Mouse (Mus musculus) midbrain, embryonic 11.5 days (tissue): ENCODE results near the gene Dock1. TPM values are rescaled to one million over a fixed set of nuclear protein-coding genes. Genes with fewer than 3 reads are reported as not detected.

Experiments
- ATAC-seq: fragments of 200-750 bp; cut with Nextera tagmentation; 2 replicates; pipeline ENCODE4 v1.8.0; 2017; ENCODE audit warnings: moderate TSS enrichment, moderate library complexity; ENCODE audit not compliant: low FRiP score
- DNase-seq: peaks from one replicate; pipeline ENCODE4 v3.0.0; 2015; ENCODE audit warnings: low spot score; ENCODE audit errors: missing footprints
- H3K27ac ChIP-seq: fragments of 300-500 bp; sonication (generic); 2 replicates; pipeline ENCODE4 v1.5.1; 2014; ENCODE audit warnings: low read depth, low read length
- H3K27me3 ChIP-seq: fragments of 300-500 bp; sonication (generic); 2 replicates; pipeline ENCODE4 v1.6.1; 2014; ENCODE audit warnings: mild to moderate bottlenecking, low read length, moderate library complexity, mixed read lengths; ENCODE audit not compliant: control insufficient read depth, insufficient read depth
- H3K36me3 ChIP-seq: fragments of 300-500 bp; sonication (generic); 2 replicates; pipeline ENCODE4 v1.6.1; 2014; ENCODE audit warnings: mild to moderate bottlenecking, low read length, moderate library complexity, mixed read lengths; ENCODE audit not compliant: control insufficient read depth, insufficient read depth
- H3K4me1 ChIP-seq: fragments of 300-500 bp; sonication (generic); 2 replicates; pipeline ENCODE4 v1.6.1; 2014; ENCODE audit warnings: low read length; ENCODE audit not compliant: control insufficient read depth, insufficient read depth
- H3K4me2 ChIP-seq: fragments of 300-500 bp; sonication (generic); 2 replicates; pipeline ENCODE4 v1.6.1; 2014; ENCODE audit warnings: mild to moderate bottlenecking, moderate library complexity
- H3K4me3 ChIP-seq: fragments of 300-500 bp; sonication (generic); 2 replicates; pipeline ENCODE4 v1.5.1; 2014; ENCODE audit warnings: low read depth, low read length
- H3K9ac ChIP-seq: fragments of 300-500 bp; sonication (generic); 2 replicates; pipeline ENCODE4 v1.6.1; 2014; ENCODE audit warnings: low read length
- H3K9me3 ChIP-seq: fragments of 300-500 bp; sonication (generic); 2 replicates; pipeline ENCODE4 v1.6.1; 2016; ENCODE audit warnings: low read length; ENCODE audit not compliant: control insufficient read depth
- WGBS: fragments of 180-500 bp; shearing (Covaris S2); extraction: QIAGEN DNeasy Blood & Tissue Kit; methylation state at CpG from one replicate; pipeline ENCODE4 v1.1.7; 2014; 5-methylcytosine and 5-hydroxymethylcytosine counted together
- polyA plus RNA-seq: library from polyadenylated mRNA; unstranded; fragments of >200 nt; fragmentation: Nextera tagmentation; extraction: Ambion mirVana; gene quantifications from 2 replicates; pipeline ENCODE4 v1.2.1, GENCODE M21; 2014

The Dock1 gene
- polyA plus RNA-seq, 1 experiment from 2014 or later: 17.6 TPM

- ATAC-seq: peak; percentile 66
- H3K4me2 ChIP-seq: peak overlapping the region; percentile 76
- H3K27me3 ChIP-seq: peaks cover 12% of the 10 kb centered on the region
- no peaks in the 10 kb centered on the region for H3K9me3 ChIP-seq
- H3K36me3 ChIP-seq: no peaks in the 10 kb centered on the region
- H3K4me3 ChIP-seq: peak overlapping the region; percentile 61
- H3K9ac ChIP-seq: peak overlapping the region; percentile 88
- 3% methylated on average over 28 of the region's 28 CpGs for WGBS
- DNase-seq: no peak
- H3K4me1 ChIP-seq: peaks cover 7% of the 10 kb centered on the region
- no peak overlapping the region for H3K27ac ChIP-seq
These were observed 578 bp downstream of the Dock1 start for GRCm38 (mm10) chr7:134671003-134671461.

DNA sequence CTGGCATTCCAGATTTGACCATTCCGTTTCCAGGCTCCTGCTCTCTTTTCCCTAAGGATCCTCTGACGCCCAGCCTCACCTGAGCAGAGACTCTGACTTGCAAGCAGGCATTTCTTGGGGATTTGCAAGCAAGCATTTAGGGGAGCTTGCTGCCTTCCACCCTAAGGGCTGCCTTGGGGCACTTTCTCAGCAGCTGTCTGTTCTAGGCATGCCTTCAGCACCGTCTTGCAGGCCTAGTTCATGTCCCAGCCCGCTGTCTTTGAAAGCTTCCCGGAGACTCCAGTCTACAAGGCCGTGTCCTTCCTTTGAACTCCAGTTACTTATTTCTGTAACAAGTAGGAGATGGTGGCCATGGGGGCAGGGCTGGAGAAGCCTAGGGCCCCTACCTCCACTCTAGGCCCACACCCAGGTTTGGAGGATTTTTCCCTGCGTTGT is 1.0 kb downstream of the Dock1 start:
- H3K27ac ChIP-seq: no peak overlapping the region

DNA sequence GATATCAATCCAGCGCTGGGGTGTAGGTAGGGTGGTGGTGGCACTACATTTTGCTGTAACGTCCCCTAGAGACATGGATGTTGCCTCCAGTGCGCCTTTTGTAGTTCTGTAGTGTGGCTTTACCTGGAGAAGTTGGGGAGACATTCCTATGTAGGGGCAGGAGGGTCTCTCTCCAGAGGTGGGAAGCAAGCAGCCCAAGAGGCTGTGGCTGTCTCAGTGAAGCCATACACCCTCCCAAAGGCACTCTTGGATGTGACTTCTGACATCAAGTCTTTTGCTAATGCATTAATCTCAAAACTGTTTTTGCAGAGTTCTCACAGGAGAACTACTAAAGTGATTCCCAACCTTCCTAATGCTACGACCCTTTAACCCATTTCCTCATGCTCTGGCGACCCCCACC is 2.7 kb downstream of the Dock1 start:
- DNase-seq: no peak
- no peaks in the 10 kb centered on the region for H3K36me3 ChIP-seq
- H3K4me1 ChIP-seq: peaks cover 7% of the 10 kb centered on the region
- no peak for ATAC-seq
- no peaks in the 10 kb centered on the region for H3K9me3 ChIP-seq
- WGBS: 85% methylated on average over 5 of the region's 5 CpGs
- no peak overlapping the region for H3K27ac ChIP-seq
- peaks cover 12% of the 10 kb centered on the region for H3K27me3 ChIP-seq
- no peak overlapping the region for H3K9ac ChIP-seq
- H3K4me3 ChIP-seq: no peak overlapping the region
- no peak overlapping the region for H3K4me2 ChIP-seq

More for the DNA sequence above, 1.0 kb downstream of the Dock1 start:
- 44% methylated on average over 7 of the region's 7 CpGs for WGBS
- no peaks in the 10 kb centered on the region for H3K36me3 ChIP-seq
- H3K4me1 ChIP-seq: peaks cover 7% of the 10 kb centered on the region
- ATAC-seq (no peak), DNase-seq (peak; percentile 95)
- H3K9me3 ChIP-seq: no peaks in the 10 kb centered on the region
- H3K4me3 ChIP-seq: peak overlapping the region; percentile 61
- peak overlapping the region; percentile 88 for H3K9ac ChIP-seq
- peak overlapping the region; percentile 76 for H3K4me2 ChIP-seq
- peaks cover 12% of the 10 kb centered on the region for H3K27me3 ChIP-seq

DNA sequence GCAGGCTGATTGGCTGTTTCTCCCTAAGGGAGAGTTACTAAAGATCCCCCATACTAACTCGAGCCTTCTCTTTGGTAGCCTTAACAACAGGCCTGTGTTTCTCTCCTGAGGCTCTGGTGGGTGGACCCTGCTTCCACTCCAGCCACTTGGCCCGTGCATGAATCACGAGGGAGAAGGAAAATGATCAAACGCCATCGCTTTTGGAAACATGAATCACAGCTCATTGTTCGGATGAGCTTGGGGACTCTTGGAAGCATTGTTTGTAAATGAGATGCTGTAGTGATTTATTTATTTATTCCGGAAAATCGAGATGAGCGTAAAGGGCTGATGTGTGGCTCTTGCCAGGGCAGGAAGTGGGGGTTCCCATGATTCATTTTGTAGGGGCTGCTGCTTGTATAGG is 3.5 kb downstream of the Dock1 start:
- no peak for ATAC-seq
- WGBS: 86% methylated on average over 9 of the region's 9 CpGs
- Histone ChIP-seq H3K36me3 (no peaks in the 10 kb centered on the region), H3K9me3 (no peaks in the 10 kb centered on the region), H3K4me2 (no peak overlapping the region), H3K27ac (no peak overlapping the region), H3K9ac (no peak overlapping the region), H3K4me3 (no peak overlapping the region), H3K27me3 (peaks cover 12% of the 10 kb centered on the region), H3K4me1 (peaks cover 9% of the 10 kb centered on the region)
- DNase-seq: no peak

GRCm38 (mm10) chr7:134677852-134678251 is 7.4 kb downstream of the Dock1 start:
- no peak for ATAC-seq
- Histone ChIP-seq H3K9ac (no peak overlapping the region), H3K4me3 (no peak overlapping the region), H3K9me3 (no peaks in the 10 kb centered on the region), H3K36me3 (no peaks in the 10 kb centered on the region), H3K27me3 (no peaks in the 10 kb centered on the region), H3K4me2 (no peak overlapping the region), H3K4me1 (peaks cover 6% of the 10 kb centered on the region), H3K27ac (no peak overlapping the region)
- 29% methylated on average over 4 of the region's 4 CpGs for WGBS
- DNase-seq: no peak

DNA sequence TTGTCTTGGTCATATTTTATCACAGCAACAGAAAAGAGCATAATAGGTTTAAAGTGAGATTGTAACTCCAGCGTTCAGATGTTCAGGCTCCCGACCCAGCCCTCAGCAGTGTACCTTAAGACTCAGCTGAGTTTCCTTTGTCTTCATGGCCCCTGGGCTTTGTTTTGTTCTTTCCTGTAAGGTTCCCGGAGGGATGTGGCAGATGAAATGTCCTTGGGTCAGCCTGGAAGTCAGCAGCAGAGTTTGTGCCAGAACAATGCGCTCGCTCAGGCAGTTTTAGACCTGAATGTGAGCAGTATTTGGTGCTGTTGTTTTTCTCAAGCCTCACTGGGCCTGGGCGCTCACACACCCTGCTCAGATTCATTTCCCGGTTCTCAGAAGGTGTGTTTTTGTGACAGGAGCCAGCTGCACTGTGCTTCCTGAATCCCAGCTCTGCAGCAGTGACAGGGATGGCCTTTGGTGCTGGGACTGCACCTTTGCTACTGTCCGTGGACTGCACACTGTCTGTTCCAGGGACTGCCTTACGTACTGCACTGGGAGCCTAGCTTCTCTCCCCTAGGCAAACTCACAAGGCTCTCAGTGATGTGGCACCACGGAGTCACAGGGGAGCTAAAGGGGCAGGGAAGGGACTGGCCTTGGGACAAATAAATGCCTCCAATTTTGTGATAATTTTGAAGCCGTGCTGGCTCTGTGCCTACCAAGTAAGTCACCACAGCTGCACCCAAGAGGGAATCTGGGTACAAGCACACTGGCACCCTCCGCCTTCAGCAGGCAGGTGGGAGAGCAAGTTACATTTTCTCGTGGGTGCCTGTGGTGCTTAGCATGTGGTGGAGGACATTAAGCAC is 9.1 kb downstream of the Dock1 start:
- no peak overlapping the region for H3K4me3 ChIP-seq
- no peaks in the 10 kb centered on the region for H3K27me3 ChIP-seq
- H3K4me2 ChIP-seq: no peak overlapping the region
- WGBS: 39% methylated on average over 13 of the region's 13 CpGs
- peak overlapping the region; percentile 33; the same call in 1 of the 2 replicates for H3K9ac ChIP-seq
- no peaks in the 10 kb centered on the region for H3K36me3 ChIP-seq
- peak; percentile 87 for DNase-seq
- peaks cover 6% of the 10 kb centered on the region for H3K4me1 ChIP-seq
- ATAC-seq: no peak
- H3K27ac ChIP-seq: no peak overlapping the region; the same call in 1 of the 2 replicates
- H3K9me3 ChIP-seq: no peaks in the 10 kb centered on the region

- H3K9ac ChIP-seq: no peak overlapping the region
- WGBS: 81% methylated on average over 2 of the region's 2 CpGs
- H3K27me3 ChIP-seq: no peaks in the 10 kb centered on the region
- H3K4me3 ChIP-seq: no peak overlapping the region
- ATAC-seq (no peak), DNase-seq (no peak)
- H3K9me3 ChIP-seq: no peaks in the 10 kb centered on the region
- no peak overlapping the region for H3K4me2 ChIP-seq
- no peaks in the 10 kb centered on the region for H3K36me3 ChIP-seq
- peaks cover 6% of the 10 kb centered on the region for H3K4me1 ChIP-seq
- H3K27ac ChIP-seq: no peak overlapping the region
These were observed 9.7 kb downstream of the Dock1 start for GRCm38 (mm10) chr7:134680161-134680560.

GRCm38 (mm10) chr7:134681729-134682527 is 11.5 kb downstream of the Dock1 start:
- DNase-seq (no peak), ATAC-seq (no peak)
- no peaks in the 10 kb centered on the region for H3K36me3 ChIP-seq
- no peak overlapping the region for H3K4me2 ChIP-seq
- no peak overlapping the region for H3K9ac ChIP-seq
- H3K27me3 ChIP-seq: no peaks in the 10 kb centered on the region
- H3K9me3 ChIP-seq: no peaks in the 10 kb centered on the region
- H3K27ac ChIP-seq: no peak overlapping the region
- H3K4me1 ChIP-seq: peaks cover 6% of the 10 kb centered on the region
- WGBS: 85% methylated on average over 12 of the region's 12 CpGs
- H3K4me3 ChIP-seq: no peak overlapping the region

DNA sequence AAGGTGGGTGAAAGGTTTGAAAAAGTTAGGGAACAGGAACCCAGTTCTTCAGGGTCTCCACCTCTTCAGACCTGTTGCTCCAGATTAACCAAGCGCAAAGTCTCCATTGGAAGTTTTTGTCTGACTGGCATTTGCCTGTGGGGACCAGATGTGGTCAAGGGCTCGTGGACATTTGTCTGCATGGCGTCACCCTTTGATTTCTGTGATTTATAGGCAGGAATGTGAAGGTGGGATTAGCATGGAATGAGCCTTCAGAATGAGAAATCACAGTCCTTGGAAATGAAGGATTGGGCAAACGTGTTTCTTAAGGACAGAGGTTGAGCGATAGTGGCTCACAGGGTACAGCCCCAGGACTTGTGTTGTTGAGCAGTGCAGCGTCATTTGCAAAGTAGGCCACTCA is 17.9 kb downstream of the Dock1 start:
- Histone ChIP-seq H3K36me3 (no peaks in the 10 kb centered on the region), H3K9me3 (no peaks in the 10 kb centered on the region)
- 90% methylated on average over 6 of the region's 6 CpGs for WGBS

More for the DNA sequence above, 17.9 kb downstream of the Dock1 start:
- Histone ChIP-seq H3K4me1 (no peaks in the 10 kb centered on the region), H3K27me3 (no peaks in the 10 kb centered on the region), H3K4me2 (no peak overlapping the region), H3K9ac (no peak overlapping the region), H3K4me3 (no peak overlapping the region), H3K27ac (no peak overlapping the region)
- ATAC-seq (no peak), DNase-seq (no peak)
